Mouse (Mus musculus) midbrain, postnatal 0 days (tissue): ENCODE data around the gene Mrpl37. TPM values are rescaled to one million over a fixed set of nuclear protein-coding genes. Genes with fewer than 3 reads are reported as not detected.

Source experiments
- ATAC-seq: fragments of 200-750 bp; cut with Nextera tagmentation; 2 replicates; pipeline ENCODE4 v1.8.0; 2017; ENCODE audit warnings: moderate number of reproducible peaks, mild to moderate bottlenecking, moderate TSS enrichment, moderate library complexity; ENCODE audit not compliant: low FRiP score
- DNase-seq: peaks from one replicate; pipeline ENCODE4 v3.0.0-alpha.2; 2015; ENCODE audit warnings: low spot score
- H3K27ac ChIP-seq: fragments of 300-500 bp; sonication (generic); 2 replicates; pipeline ENCODE4 v1.5.1; 2014; ENCODE audit warnings: low read depth, mild to moderate bottlenecking, low read length, mixed read lengths
- H3K27me3 ChIP-seq: fragments of 300-500 bp; sonication (generic); 2 replicates; pipeline ENCODE4 v1.6.1; 2014; ENCODE audit warnings: low read length, control low read depth, mixed read lengths; ENCODE audit not compliant: insufficient read depth
- H3K36me3 ChIP-seq: fragments of 300-500 bp; sonication (generic); 2 replicates; pipeline ENCODE4 v1.6.1; 2014; ENCODE audit warnings: low read length, control low read depth, mixed read lengths; ENCODE audit not compliant: insufficient read depth
- H3K4me1 ChIP-seq: fragments of 300-500 bp; sonication (generic); 2 replicates; pipeline ENCODE4 v1.6.1; 2014; ENCODE audit warnings: mild to moderate bottlenecking, control low read depth, antibody characterized with exemption, low read length, mixed read lengths; ENCODE audit not compliant: insufficient read depth
- H3K4me2 ChIP-seq: fragments of 300-500 bp; sonication (generic); 2 replicates; pipeline ENCODE4 v1.6.1; 2014; ENCODE audit warnings: low read depth, mild to moderate bottlenecking, low read length, mixed read lengths; ENCODE audit not compliant: poor library complexity, severe bottlenecking
- H3K4me3 ChIP-seq: fragments of 300-500 bp; sonication (generic); 2 replicates; pipeline ENCODE4 v1.5.1; 2014; ENCODE audit warnings: low read depth, mild to moderate bottlenecking, low read length, moderate library complexity
- H3K9ac ChIP-seq: fragments of 300-500 bp; sonication (generic); replicated peaks from 2 replicates; pipeline ENCODE4 v1.6.1; 2014; ENCODE audit warnings: mild to moderate bottlenecking, low read length, moderate library complexity, mixed read lengths; ENCODE audit not compliant: poor library complexity, severe bottlenecking
- H3K9me3 ChIP-seq: fragments of 300-500 bp; sonication (generic); 2 replicates; pipeline ENCODE4 v1.6.1; 2016; ENCODE audit warnings: low read length, control low read depth
- CTCF ChIP-seq: IDR thresholded peaks from 2 replicates; pipeline ENCODE4 v1.5.1; 2016; ENCODE audit warnings: antibody characterized with exemption, mild to moderate bottlenecking
- WGBS: fragments of 180-500 bp; shearing (Covaris S2); extraction: QIAGEN DNeasy Blood & Tissue Kit; methylation state at CpG from one replicate; pipeline ENCODE4 v1.1.7; 2014; 5-methylcytosine and 5-hydroxymethylcytosine counted together
- polyA plus RNA-seq: library from polyadenylated mRNA; unstranded; fragments of >200 nt; fragmentation: Nextera tagmentation; extraction: Ambion mirVana; gene quantifications from 2 replicates; pipeline ENCODE4 v1.2.1, GENCODE M21; 2015
- total RNA-seq: library from RNA; depleted of rRNA; stranded (reverse); fragments of >200 nt; gene quantifications from 2 replicates; pipeline ENCODE4 v1.2.3, GENCODE M21; 2014

Gene Mrpl37
- total and polyA plus RNA-seq, 2 experiments from 2014 or later = 51.7 to 71.5 TPM

GRCm38 (mm10) chr4:107078894-107079293 lies 12.2 kb upstream of the Mrpl37 start:
- ATAC-seq = peak; percentile 53; the same call in 1 of the 2 replicates
- WGBS = 91% methylated on average over 4 of the region's 4 CpGs
- no peak for DNase-seq
- no peak for TF ChIP-seq CTCF
- Histone ChIP-seq H3K27me3 (no peaks in the 10 kb centered on the region), H3K4me3 (no peak overlapping the region), H3K4me1 (peaks cover under 1% of the 10 kb centered on the region; the same call in 1 of the 2 replicates), H3K36me3 (no peaks in the 10 kb centered on the region), H3K27ac (no peak overlapping the region), H3K9ac (no peak overlapping the region), H3K4me2 (no peak overlapping the region), H3K9me3 (no peaks in the 10 kb centered on the region)

- 30% methylated on average over 5 of the region's 5 CpGs for WGBS
- ATAC-seq (no peak), DNase-seq (no peak)
- no peak for TF ChIP-seq CTCF
- Histone ChIP-seq H3K9ac (no peak overlapping the region), H3K4me2 (no peak overlapping the region), H3K27ac (peak overlapping the region; percentile 39), H3K27me3 (no peaks in the 10 kb centered on the region), H3K9me3 (no peaks in the 10 kb centered on the region), H3K4me1 (no peaks in the 10 kb centered on the region), H3K36me3 (no peaks in the 10 kb centered on the region), H3K4me3 (no peak overlapping the region)
These were observed 8.8 kb upstream of the Mrpl37 start for GRCm38 (mm10) chr4:107075456-107075855.

- Histone ChIP-seq H3K4me3 (no peak overlapping the region), H3K9ac (no peak overlapping the region), H3K4me1 (no peaks in the 10 kb centered on the region), H3K36me3 (no peaks in the 10 kb centered on the region), H3K27me3 (no peaks in the 10 kb centered on the region), H3K4me2 (no peak overlapping the region), H3K9me3 (no peaks in the 10 kb centered on the region), H3K27ac (no peak overlapping the region)
- WGBS = 64% methylated on average over 9 of the region's 9 CpGs
- ATAC-seq = no peak
- no peak for TF ChIP-seq CTCF
- no peak for DNase-seq
These were observed 5.7 kb upstream of the Mrpl37 start for GRCm38 (mm10) chr4:107072343-107072742.

- Histone ChIP-seq H3K4me3 (peak overlapping the region; percentile 87), H3K36me3 (peaks cover 19% of the 10 kb centered on the region), H3K27me3 (no peaks in the 10 kb centered on the region), H3K4me2 (peak overlapping the region; percentile 99), H3K4me1 (no peaks in the 10 kb centered on the region), H3K9ac (peak overlapping the region; percentile 51), H3K27ac (0 out of 2 replicates have a peak overlapping the region, but pooled peaks have one; percentile 3), H3K9me3 (no peaks in the 10 kb centered on the region)
- DNase-seq = no peak
- peak; percentile 32 for ATAC-seq
- 3% methylated on average over 33 of the region's 33 CpGs for WGBS
- TF ChIP-seq CTCF = no peak
These were observed 628 bp upstream of the Mrpl37 start for GRCm38 (mm10) chr4:107067151-107067840.

GRCm38 (mm10) chr4:107064394-107065098 lies 2.1 kb downstream of the Mrpl37 start:
- ATAC-seq = no peak
- Histone ChIP-seq H3K9me3 (no peaks in the 10 kb centered on the region), H3K4me1 (no peaks in the 10 kb centered on the region), H3K36me3 (peaks cover 39% of the 10 kb centered on the region), H3K27me3 (no peaks in the 10 kb centered on the region), H3K4me3 (no peak overlapping the region), H3K9ac (no peak overlapping the region), H3K4me2 (no peak overlapping the region), H3K27ac (no peak overlapping the region)
- TF ChIP-seq CTCF = no peak
- no peak for DNase-seq
- WGBS = 92% methylated on average over 5 of the region's 5 CpGs

GRCm38 (mm10) chr4:107063214-107063613 lies 3.5 kb downstream of the Mrpl37 start:
- WGBS = 94% methylated on average over 3 of the region's 3 CpGs
- Histone ChIP-seq H3K4me2 (no peak overlapping the region), H3K9me3 (no peaks in the 10 kb centered on the region), H3K4me1 (no peaks in the 10 kb centered on the region), H3K36me3 (peaks cover 52% of the 10 kb centered on the region), H3K27me3 (no peaks in the 10 kb centered on the region), H3K4me3 (no peak overlapping the region), H3K9ac (no peak overlapping the region), H3K27ac (no peak overlapping the region)
- DNase-seq (no peak), ATAC-seq (no peak)
- TF ChIP-seq CTCF = no peak
